ENCODE assay signal across 11 mouse cellular contexts in the genomic region with DNA sequence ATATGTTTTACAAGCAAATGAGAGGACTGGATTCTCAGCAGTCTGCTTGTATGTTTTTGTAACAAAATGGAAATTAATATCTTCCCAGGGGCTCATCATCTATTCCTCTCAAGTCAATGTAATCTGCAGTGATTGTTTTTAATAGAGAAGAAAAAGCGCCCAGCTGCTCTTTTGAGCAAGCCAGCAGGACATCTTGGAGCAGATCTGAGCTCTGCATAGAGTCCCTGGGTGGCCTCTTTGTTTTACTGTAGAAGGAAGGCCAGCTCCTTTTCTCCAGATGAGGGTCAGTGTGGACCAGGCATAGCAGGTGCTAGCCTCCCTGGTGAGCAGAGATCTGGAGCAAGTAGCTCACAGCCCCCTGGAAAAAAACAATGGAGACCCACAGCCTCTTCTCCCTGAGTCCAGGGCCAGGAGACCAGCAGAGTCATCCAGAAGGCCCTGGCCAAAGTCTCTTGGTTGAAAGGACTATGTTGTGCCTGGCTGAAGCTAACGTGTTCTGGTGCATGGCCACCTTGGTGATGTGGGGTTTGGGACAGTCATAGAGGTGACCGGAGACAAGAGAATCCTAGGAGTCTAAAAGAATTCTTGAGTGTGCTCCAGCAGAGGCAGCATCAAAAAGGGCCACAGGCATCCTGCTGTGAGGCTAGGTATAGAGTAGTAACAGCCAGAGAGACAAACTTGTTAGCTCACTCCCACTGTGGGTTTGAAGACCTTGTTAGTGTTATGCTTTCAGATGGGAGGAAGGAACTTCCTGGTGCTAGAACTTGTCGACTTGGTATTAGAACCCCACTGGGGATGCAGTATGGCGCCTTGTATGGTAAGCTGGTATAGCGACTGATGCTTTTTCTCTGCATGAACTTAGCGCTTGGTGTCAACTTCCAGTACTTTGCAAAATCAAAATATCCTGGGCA. TPM values are rescaled to one million over a fixed set of nuclear protein-coding genes. Genes with fewer than 3 reads are reported as not detected.
DNase-seq lines count a peak whose midpoint lies in the region; ATAC-seq and TF ChIP-seq lines count a peak whose summit lies in the region.
"Had no signal": no experiment of that assay in that cellular context is flagged by ENCODE, and none has a peak within 500 bp of the region (broad histone marks: within the 10 kb centered on the region; RNA-seq: fewer than 3 reads in every experiment).

No protein-coding gene starts in this region.

- H3K79me2 ChIP-seq in heart, adult 2 months (replicated peaks; ENCODE audit: control insufficient read depth, insufficient read depth, low read length): no peaks in the 10 kb centered on the region

- TF ChIP-seq POLR2A in heart, adult 2 months (IDR thresholded peaks at IDR 0.05; ENCODE audit: insufficient read depth, low read depth, low read length): no peak
- no peak for TF ChIP-seq POLR2A in brain, embryonic 14.5 days (IDR thresholded peaks at IDR 0.05; ENCODE audit: borderline replicate concordance, extremely low read depth, insufficient read depth, insufficient read length, poor library complexity, severe bottlenecking)

- H3K36me3 ChIP-seq in heart, embryonic 13.5 days: no peaks in the 10 kb centered on the region
- no peaks in the 10 kb centered on the region for H3K36me3 ChIP-seq in heart, adult 2 months (ENCODE audit: control insufficient read depth, insufficient read depth, low read length)
- H3K36me3 ChIP-seq in hindbrain, embryonic 12.5 days: no peaks in the 10 kb centered on the region
- H3K36me3 ChIP-seq in midbrain, embryonic 12.5 days: no peaks in the 10 kb centered on the region

- no peak overlapping the region for H3K27ac ChIP-seq in heart, embryonic 13.5 days (replicated peaks)
- no peak overlapping the region for H3K27ac ChIP-seq in heart, adult 2 months
- H3K27ac ChIP-seq in hindbrain, embryonic 12.5 days: peak overlapping the region; percentile 66
- H3K27ac ChIP-seq in midbrain, embryonic 12.5 days (replicated peaks): no peak overlapping the region

- H3K27me3 ChIP-seq in heart, embryonic 13.5 days (replicated peaks): no peaks in the 10 kb centered on the region
- H3K27me3 ChIP-seq in heart, adult 2 months (ENCODE audit: control insufficient read depth, insufficient read depth, low read length): no peaks in the 10 kb centered on the region
- no peaks in the 10 kb centered on the region for H3K27me3 ChIP-seq in hindbrain, embryonic 12.5 days
- no peaks in the 10 kb centered on the region for H3K27me3 ChIP-seq in midbrain, embryonic 12.5 days

- no peak for TF ChIP-seq CTCF in heart, adult 2 months (IDR thresholded peaks at IDR 0.05)
- no peak for TF ChIP-seq CTCF in brain, embryonic 14.5 days (IDR thresholded peaks at IDR 0.05; ENCODE audit: borderline replicate concordance, extremely low read depth, insufficient read depth, insufficient read length)

- no peak for TF ChIP-seq EP300 in heart, adult 2 months (IDR thresholded peaks at IDR 0.05; ENCODE audit: insufficient read depth, low read depth, low read length)

- intact Hi-C loops in heart, adult 2 months (cut with DNase I): no loop called here

- H3K4me1 ChIP-seq in heart, embryonic 13.5 days: no peaks in the 10 kb centered on the region
- no peaks in the 10 kb centered on the region for H3K4me1 ChIP-seq in heart, adult 2 months (ENCODE audit: control insufficient read depth, insufficient read depth, low read length)
- peaks cover 13% of the 10 kb centered on the region for H3K4me1 ChIP-seq in hindbrain, embryonic 12.5 days
- H3K4me1 ChIP-seq in midbrain, embryonic 12.5 days: peaks cover 8% of the 10 kb centered on the region; the same call in 1 of the 2 replicates

- DNase-seq in heart, adult 2 months: no peak
- DNase-seq in brain, embryonic 14.5 days (ENCODE audit: low read depth): peak; percentile 64
- DNase-seq in spleen, postnatal 10 days (ENCODE audit: low spot score in 2 of 2): no peak
- no peak for DNase-seq in c-Kit-positive CD71-positive TER-119-positive erythroid progenitor cells, embryonic 14.5 days (ENCODE audit: low spot score)
- no peak for DNase-seq in spleen, postnatal 14 days (ENCODE audit: low spot score in 2 of 2)
- DNase-seq: right cerebral cortex, postnatal 14 days; thymus, postnatal 36 days had no signal

- H3K9me3 ChIP-seq in heart, embryonic 13.5 days: no peaks in the 10 kb centered on the region
- H3K9me3 ChIP-seq in hindbrain, embryonic 12.5 days (replicated peaks): no peaks in the 10 kb centered on the region
- H3K9me3 ChIP-seq in midbrain, embryonic 12.5 days: no peaks in the 10 kb centered on the region

- H3K4me3 ChIP-seq in heart, embryonic 13.5 days: peak overlapping the region; percentile 23; the same call in 1 of the 2 replicates
- no peak overlapping the region for H3K4me3 ChIP-seq in heart, adult 2 months
- H3K4me3 ChIP-seq in hindbrain, embryonic 12.5 days: peak overlapping the region; percentile 6; the same call in 1 of the 2 replicates
- peak overlapping the region; percentile 20; the same call in 1 of the 2 replicates for H3K4me3 ChIP-seq in midbrain, embryonic 12.5 days

- peak overlapping the region; percentile 48 for H3K4me2 ChIP-seq in heart, embryonic 13.5 days
- peak overlapping the region; percentile 39 for H3K4me2 ChIP-seq in hindbrain, embryonic 12.5 days (replicated peaks)
- H3K4me2 ChIP-seq in midbrain, embryonic 12.5 days (replicated peaks): peak overlapping the region; percentile 42

- H3K9ac ChIP-seq in heart, embryonic 13.5 days: no peak overlapping the region
- no peak overlapping the region for H3K9ac ChIP-seq in heart, adult 2 months (ENCODE audit: low read depth, low read length)
- H3K9ac ChIP-seq in hindbrain, embryonic 12.5 days: no peak overlapping the region
- no peak overlapping the region for H3K9ac ChIP-seq in midbrain, embryonic 12.5 days (replicated peaks)

- ATAC-seq in heart, embryonic 13.5 days (ENCODE audit: extremely low read depth, insufficient number of reproducible peaks, low FRiP score, low TSS enrichment): no peak
- ATAC-seq in hindbrain, embryonic 12.5 days (ENCODE audit: low FRiP score): peak; percentile 60; the same call in 1 of the 2 replicates
- peak; percentile 27; the same call in 1 of the 2 replicates for ATAC-seq in midbrain, embryonic 12.5 days (ENCODE audit: low FRiP score, low read depth)

- WGBS in heart, embryonic 13.5 days: 57% methylated on average over 7 of the region's 7 CpGs
- WGBS in heart, adult 2 months: 70% methylated on average over 7 of the region's 7 CpGs
- 51% methylated on average over 7 of the region's 7 CpGs for WGBS in hindbrain, embryonic 12.5 days
- WGBS in midbrain, embryonic 12.5 days: 48% methylated on average over 7 of the region's 7 CpGs

RNA-seq across cellular contexts. Expression of a gene that starts 36.3 kb away (rescaled TPM):
- 0.57 and 1.3 TPM in 2 replicates for polyA plus RNA-seq in heart, embryonic 13.5 days (2015; fragmentation: Nextera tagmentation; extraction: Ambion mirVana)
- not detected for total RNA-seq in heart, adult 2 months (2021)
- polyA plus RNA-seq in heart, adult 2 months (2012; rRNA removed): 0.14 TPM in 1 of 2 replicates, not detected in the other
- polyA plus RNA-seq in brain, embryonic 14.5 days (2012; rRNA removed): 3.2 and 6.3 TPM in 2 replicates
- 14.7 and 16.0 TPM in 2 replicates for polyA plus RNA-seq in hindbrain, embryonic 12.5 days (2016; fragmentation: Nextera tagmentation; extraction: Ambion mirVana)
- 1.2 and 1.3 TPM in 2 replicates for polyA plus RNA-seq in midbrain, embryonic 12.5 days (2016; fragmentation: Nextera tagmentation; extraction: Ambion mirVana)
- total RNA-seq: granulocyte monocyte progenitor cell, adult 5-6 weeks had no signal

RNA-seq across cellular contexts. Expression of a gene that starts 51.4 kb away (rescaled TPM):
- polyA plus RNA-seq in heart, embryonic 13.5 days (2015; fragmentation: Nextera tagmentation; extraction: Ambion mirVana): 26.9 and 28.2 TPM in 2 replicates
- 10 to 100 TPM; 11.2 to 12.0 TPM for total RNA-seq in heart, adult 2 months (2021)
- 18.2 and 22.4 TPM in 2 replicates for polyA plus RNA-seq in heart, adult 2 months (2012; rRNA removed)
- 69.7 and 89.0 TPM in 2 replicates for polyA plus RNA-seq in brain, embryonic 14.5 days (2012; rRNA removed)
- polyA plus RNA-seq in hindbrain, embryonic 12.5 days (2016; fragmentation: Nextera tagmentation; extraction: Ambion mirVana): 60.2 and 60.6 TPM in 2 replicates
- polyA plus RNA-seq in midbrain, embryonic 12.5 days (2016; fragmentation: Nextera tagmentation; extraction: Ambion mirVana): 62.4 and 62.6 TPM in 2 replicates

RNA-seq across cellular contexts. Expression of a gene that starts 51.7 kb away (rescaled TPM):
- polyA plus RNA-seq in heart, embryonic 13.5 days (2015; fragmentation: Nextera tagmentation; extraction: Ambion mirVana): 60.4 and 66.9 TPM in 2 replicates
- 10 to 100 TPM; 40.4 to 47.6 TPM for total RNA-seq in heart, adult 2 months (2021)
- 27.9 and 39.2 TPM in 2 replicates for polyA plus RNA-seq in heart, adult 2 months (2012; rRNA removed)
- 82.9 and 89.6 TPM in 2 replicates for polyA plus RNA-seq in brain, embryonic 14.5 days (2012; rRNA removed)
- polyA plus RNA-seq in hindbrain, embryonic 12.5 days (2016; fragmentation: Nextera tagmentation; extraction: Ambion mirVana): 93.7 and 100 TPM in 2 replicates
- 96.6 and 104 TPM in 2 replicates for polyA plus RNA-seq in midbrain, embryonic 12.5 days (2016; fragmentation: Nextera tagmentation; extraction: Ambion mirVana)
